Mouse (Mus musculus): Measurements from ENCODE around the gene Krt222. TPM values are rescaled to one million over a fixed set of nuclear protein-coding genes. Genes with fewer than 3 reads are reported as not detected.

Krt222 gene
- polyA plus RNA-seq, 2 experiments: 0.01 to 0.13 TPM

DNA sequence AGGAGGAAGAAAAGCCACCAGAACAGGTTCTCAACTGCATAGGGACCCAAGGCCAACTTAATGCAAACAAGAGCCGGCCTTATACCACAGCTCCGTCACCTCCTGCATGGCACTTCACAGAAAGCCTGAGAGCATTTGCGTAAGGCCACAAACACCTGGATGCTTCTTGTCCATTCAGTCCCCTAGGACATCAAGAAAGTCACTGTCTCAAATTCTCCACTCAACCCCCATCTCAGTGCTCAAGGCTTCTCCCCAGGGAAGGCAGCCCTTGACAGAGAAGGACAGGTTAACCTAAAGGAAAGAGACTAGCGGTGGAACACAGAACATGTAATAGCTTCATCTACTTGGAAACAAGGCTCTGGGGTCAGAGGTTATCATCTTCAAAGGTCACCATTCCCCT is 56.5 kb downstream of the Krt222 start:
- H3K27me3 ChIP-seq (ENCODE audit: control insufficient read depth, insufficient read depth, low read length): no peaks in the 10 kb centered on the region
- no peak for TF ChIP-seq EP300 (IDR thresholded peaks at IDR 0.05; ENCODE audit: low read depth)
- no peak for TF ChIP-seq CTCF (IDR thresholded peaks at IDR 0.05; ENCODE audit: low read depth)
- H3K4me3 ChIP-seq (ENCODE audit: insufficient read depth in 1 of 2, low read depth in 2 of 2, low read length in 2 of 2): no peak overlapping the region
- WGBS (ENCODE audit: insufficient replicate concordance): 72% methylated on average over 4 of the region's 4 CpGs
- H3K36me3 ChIP-seq (replicated peaks; ENCODE audit: control insufficient read depth, insufficient read depth, low read depth): no peaks in the 10 kb centered on the region
- no peak for DNase-seq (ENCODE audit: low read depth in 3 of 3, low spot score in 3 of 3)
- no peak overlapping the region for H3K4me2 ChIP-seq (ENCODE audit: low read depth)
- H3K9ac ChIP-seq (replicated peaks): no peak overlapping the region
- no peak for ATAC-seq (ENCODE audit: insufficient read depth)
- no peaks in the 10 kb centered on the region for H3K9me3 ChIP-seq (ENCODE audit: control insufficient read depth, low read length)
- peaks cover 0 to 6% of the 10 kb centered on the region in 2 experiments; a peak in 1 of 4 replicates for H3K4me1 ChIP-seq (replicated peaks; ENCODE audit: control insufficient read depth in 2 of 2, insufficient read depth in 2 of 2, low read length in 1 of 2)
- no peak overlapping the region for H3K27ac ChIP-seq

DNA sequence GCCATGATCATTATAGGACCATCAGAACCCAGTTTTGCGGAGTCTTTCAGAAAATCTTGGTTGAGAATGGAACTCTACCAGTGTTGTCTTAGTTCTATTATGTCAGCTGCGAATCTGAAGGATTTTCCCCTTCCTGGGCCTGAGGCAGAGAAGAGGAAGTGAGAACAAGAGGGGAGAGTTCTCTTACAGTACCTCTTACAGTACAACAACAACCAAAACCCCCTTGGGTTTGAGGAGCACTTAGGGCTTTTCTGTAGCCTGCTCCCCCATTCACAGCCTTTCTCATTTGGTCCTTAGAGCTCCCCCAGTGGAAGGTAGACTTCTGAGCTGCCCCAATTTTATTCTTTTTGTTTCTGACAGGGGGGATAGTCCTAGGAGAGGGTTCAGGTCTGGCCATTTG is 57.0 kb downstream of the Krt222 start:
- DNase-seq (ENCODE audit: low read depth in 3 of 3, low spot score in 3 of 3): no peak
- no peak overlapping the region for H3K4me3 ChIP-seq (ENCODE audit: insufficient read depth in 1 of 2, low read depth in 2 of 2, low read length in 2 of 2)
- no peak for ATAC-seq (ENCODE audit: insufficient read depth)
- H3K27me3 ChIP-seq (ENCODE audit: control insufficient read depth, insufficient read depth, low read length): no peaks in the 10 kb centered on the region
- no peak overlapping the region for H3K9ac ChIP-seq (replicated peaks)
- H3K27ac ChIP-seq: no peak overlapping the region
- H3K36me3 ChIP-seq (replicated peaks; ENCODE audit: control insufficient read depth, insufficient read depth, low read depth): no peaks in the 10 kb centered on the region
- no peak for TF ChIP-seq CTCF (IDR thresholded peaks at IDR 0.05; ENCODE audit: low read depth)
- H3K9me3 ChIP-seq (ENCODE audit: control insufficient read depth, low read length): no peaks in the 10 kb centered on the region
- no peak overlapping the region for H3K4me2 ChIP-seq (ENCODE audit: low read depth)
- peaks cover 0 to 6% of the 10 kb centered on the region in 2 experiments; a peak in 1 of 4 replicates for H3K4me1 ChIP-seq (replicated peaks; ENCODE audit: control insufficient read depth in 2 of 2, insufficient read depth in 2 of 2, low read length in 1 of 2)
- WGBS (ENCODE audit: insufficient replicate concordance): 50% methylated on average over 2 of the region's 2 CpGs

Other genes starting within 250 kb of the Krt222 start
- gene Top2a, start 219.9 kb downstream of the Krt222 start, polyA plus RNA-seq (2012; rRNA removed): 57.7 and 108 TPM in 2 replicates
- 197 and 214 TPM in 2 replicates for gene Top2a, start 219.9 kb downstream of the Krt222 start, polyA plus RNA-seq (2014; fragmentation: Nextera tagmentation; extraction: Ambion mirVana)
- 60.6 and 71.4 TPM in 2 replicates for gene Igfbp4, start 202.8 kb downstream of the Krt222 start, polyA plus RNA-seq (2012; rRNA removed)
- gene Igfbp4, start 202.8 kb downstream of the Krt222 start, polyA plus RNA-seq (2014; fragmentation: Nextera tagmentation; extraction: Ambion mirVana): 115 and 123 TPM in 2 replicates
- gene Tns4, start 154.8 kb downstream of the Krt222 start, polyA plus RNA-seq (2012; rRNA removed): 0.36 and 0.42 TPM in 2 replicates
- gene Tns4, start 154.8 kb downstream of the Krt222 start, polyA plus RNA-seq (2014; fragmentation: Nextera tagmentation; extraction: Ambion mirVana): 0.09 and 0.33 TPM in 2 replicates
- 0.11 TPM in 2 replicates for gene Ccr7, start 89.0 kb downstream of the Krt222 start, polyA plus RNA-seq (2012; rRNA removed)
- gene Ccr7, start 89.0 kb downstream of the Krt222 start, polyA plus RNA-seq (2014; fragmentation: Nextera tagmentation; extraction: Ambion mirVana): 0.15 and 0.29 TPM in 2 replicates
- gene Smarce1, start 13.1 kb downstream of the Krt222 start, polyA plus RNA-seq (2012; rRNA removed): 21.3 and 60.1 TPM in 2 replicates
- gene Smarce1, start 13.1 kb downstream of the Krt222 start, polyA plus RNA-seq (2014; fragmentation: Nextera tagmentation; extraction: Ambion mirVana): 53.5 and 58.8 TPM in 2 replicates
- gene Krt24, start 41.2 kb upstream of the Krt222 start, polyA plus RNA-seq (2012; rRNA removed): not detected in 2 replicates
- gene Krt24, start 41.2 kb upstream of the Krt222 start, polyA plus RNA-seq (2014; fragmentation: Nextera tagmentation; extraction: Ambion mirVana): not detected in 2 replicates
- not detected in 2 replicates for gene Krt25, start 78.9 kb upstream of the Krt222 start, polyA plus RNA-seq (2012; rRNA removed)
- gene Krt25, start 78.9 kb upstream of the Krt222 start, polyA plus RNA-seq (2014; fragmentation: Nextera tagmentation; extraction: Ambion mirVana): not detected in 2 replicates
- gene Krt26, start 93.9 kb upstream of the Krt222 start, polyA plus RNA-seq (2012; rRNA removed): not detected in 2 replicates
- gene Krt26, start 93.9 kb upstream of the Krt222 start, polyA plus RNA-seq (2014; fragmentation: Nextera tagmentation; extraction: Ambion mirVana): not detected in 2 replicates
- gene Krt27, start 107.0 kb upstream of the Krt222 start, polyA plus RNA-seq (2012; rRNA removed): not detected in 2 replicates
- not detected in 2 replicates for gene Krt27, start 107.0 kb upstream of the Krt222 start, polyA plus RNA-seq (2014; fragmentation: Nextera tagmentation; extraction: Ambion mirVana)
- 0.02 TPM in 1 of 2 replicates, not detected in the other for gene Krt28, start 130.8 kb upstream of the Krt222 start, polyA plus RNA-seq (2012; rRNA removed)
- gene Krt28, start 130.8 kb upstream of the Krt222 start, polyA plus RNA-seq (2014; fragmentation: Nextera tagmentation; extraction: Ambion mirVana): not detected in 2 replicates
- gene Krt10, start 145.3 kb upstream of the Krt222 start, polyA plus RNA-seq (2012; rRNA removed): 1.3 and 1.6 TPM in 2 replicates
- 3.2 and 5.1 TPM in 2 replicates for gene Krt10, start 145.3 kb upstream of the Krt222 start, polyA plus RNA-seq (2014; fragmentation: Nextera tagmentation; extraction: Ambion mirVana)
- gene Krt12, start 178.2 kb upstream of the Krt222 start, polyA plus RNA-seq (2012; rRNA removed): not detected in 2 replicates
- not detected in 2 replicates for gene Krt12, start 178.2 kb upstream of the Krt222 start, polyA plus RNA-seq (2014; fragmentation: Nextera tagmentation; extraction: Ambion mirVana)
- gene Krt20, start 194.1 kb upstream of the Krt222 start, polyA plus RNA-seq (2012; rRNA removed): 8.5 and 15.2 TPM in 2 replicates
- gene Krt20, start 194.1 kb upstream of the Krt222 start, polyA plus RNA-seq (2014; fragmentation: Nextera tagmentation; extraction: Ambion mirVana): 20.0 and 21.6 TPM in 2 replicates
- 0.24 and 0.32 TPM in 2 replicates for gene Krt23, start 249.1 kb upstream of the Krt222 start, polyA plus RNA-seq (2012; rRNA removed)
- 0.24 and 1.00 TPM in 2 replicates for gene Krt23, start 249.1 kb upstream of the Krt222 start, polyA plus RNA-seq (2014; fragmentation: Nextera tagmentation; extraction: Ambion mirVana)